Mouse (Mus musculus): ENCODE results near the gene Mboat1.
A peak's percentile ranks its signal among the peaks of the same experiment; 100 is the strongest.

Gene Mboat1

GRCm38 (mm10) chr13:30250341-30250905 is 114.1 kb downstream of the Mboat1 start:
- DNase-seq (ENCODE audit: low read depth, low spot score), result no peak

- DNase-seq (ENCODE audit: low read depth, low spot score), result no peak
Observed at GRCm38 (mm10) chr13:30251431-30251830, 115.1 kb downstream of the Mboat1 start.

GRCm38 (mm10) chr13:30252692-30253091 is 116.4 kb downstream of the Mboat1 start:
- DNase-seq (ENCODE audit: low read depth, low spot score), result no peak

- peak; percentile 8 for DNase-seq (ENCODE audit: low read depth, low spot score)
Observed at GRCm38 (mm10) chr13:30253636-30254264, 117.5 kb downstream of the Mboat1 start.

GRCm38 (mm10) chr13:30254421-30254820 is 118.1 kb downstream of the Mboat1 start:
- no peak for DNase-seq (ENCODE audit: low read depth, low spot score)

- DNase-seq (ENCODE audit: low read depth, low spot score), result no peak
Observed at GRCm38 (mm10) chr13:30258802-30259201, 122.5 kb downstream of the Mboat1 start.

GRCm38 (mm10) chr13:30259326-30259725 is 123.0 kb downstream of the Mboat1 start:
- no peak for DNase-seq (ENCODE audit: low read depth, low spot score)

GRCm38 (mm10) chr13:30259912-30260560 is 123.7 kb downstream of the Mboat1 start:
- DNase-seq (ENCODE audit: low read depth, low spot score), result peak; percentile 90

- DNase-seq (ENCODE audit: low read depth, low spot score), result no peak
Observed at GRCm38 (mm10) chr13:30263681-30264080, 127.4 kb downstream of the Mboat1 start.

GRCm38 (mm10) chr13:30264303-30264702 is 128.0 kb downstream of the Mboat1 start:
- no peak for DNase-seq (ENCODE audit: low read depth, low spot score)

- DNase-seq (ENCODE audit: low read depth, low spot score), result no peak
Observed at GRCm38 (mm10) chr13:30264765-30265164, 128.5 kb downstream of the Mboat1 start.

- DNase-seq (ENCODE audit: low read depth, low spot score), result peak; percentile 38
Observed at GRCm38 (mm10) chr13:30266036-30266435, 129.7 kb downstream of the Mboat1 start.

- DNase-seq (ENCODE audit: low read depth, low spot score), result peak; percentile 39
Observed at GRCm38 (mm10) chr13:30272040-30272686, 135.9 kb downstream of the Mboat1 start.

All from ES-CJ7 (cell line).